Mouse (Mus musculus) fibroblast of lung, adult 2 months (primary cell): ENCODE data around the gene Prkcsh.
A peak's percentile ranks its signal among the peaks of the same experiment; 100 is the strongest.

Source experiments
- DNase-seq: peaks from one replicate; pipeline ENCODE4 v3.0.0-alpha.2; 2011; ENCODE audit warnings: low read depth

Gene Prkcsh

GRCm38 (mm10) chr9:22002194-22003162, at the start of gene Prkcsh, which contains the start of gene Ccdc151:
TSS of gene Prkcsh (plus strand) at chr9:22002806.
TSS of gene Ccdc151 (minus strand) at chr9:22002634.
- peak; percentile 100 for DNase-seq

- no peak for DNase-seq
Measured at GRCm38 (mm10) chr9:21953600-21953999, 49.0 kb upstream of the Prkcsh start.

- no peak for DNase-seq
Measured at GRCm38 (mm10) chr9:21954635-21955034, 48.0 kb upstream of the Prkcsh start.

GRCm38 (mm10) chr9:21955225-21955569, 47.4 kb upstream of the Prkcsh start:
- DNase-seq = no peak

GRCm38 (mm10) chr9:21955570-21956281, 46.9 kb upstream of the Prkcsh start, which contains the start of gene Swsap1:
TSS of gene Swsap1 (plus strand) at chr9:21955755.
- DNase-seq = peak; percentile 98

- no peak for DNase-seq
Measured at GRCm38 (mm10) chr9:21958372-21958771, 44.2 kb upstream of the Prkcsh start.

- no peak for DNase-seq
Measured at GRCm38 (mm10) chr9:21959244-21959643, 43.4 kb upstream of the Prkcsh start.

GRCm38 (mm10) chr9:21960135-21960534, 42.5 kb upstream of the Prkcsh start:
- DNase-seq = no peak

- DNase-seq = no peak
Measured at GRCm38 (mm10) chr9:21960558-21961208, 41.9 kb upstream of the Prkcsh start.

GRCm38 (mm10) chr9:21961366-21961980, 41.1 kb upstream of the Prkcsh start:
- no peak for DNase-seq

- DNase-seq = no peak
Measured at GRCm38 (mm10) chr9:21962010-21962409, 40.6 kb upstream of the Prkcsh start.

GRCm38 (mm10) chr9:21962416-21963059, 40.1 kb upstream of the Prkcsh start:
- DNase-seq = peak; percentile 5

- no peak for DNase-seq
Measured at GRCm38 (mm10) chr9:21963417-21963816, 39.2 kb upstream of the Prkcsh start, which contains the start of gene Epor. TSS of gene Epor (minus strand) at chr9:21963506.

- no peak for DNase-seq
Measured at GRCm38 (mm10) chr9:21968883-21969282, 33.7 kb upstream of the Prkcsh start.

GRCm38 (mm10) chr9:21969304-21969703, 33.3 kb upstream of the Prkcsh start:
- no peak for DNase-seq

- no peak for DNase-seq
Measured at GRCm38 (mm10) chr9:21976626-21977175, 25.9 kb upstream of the Prkcsh start.

GRCm38 (mm10) chr9:21977331-21977730, 25.3 kb upstream of the Prkcsh start:
- no peak for DNase-seq

- DNase-seq = no peak
Measured at GRCm38 (mm10) chr9:21977972-21978371, 24.6 kb upstream of the Prkcsh start.

GRCm38 (mm10) chr9:21978398-21979128, 24.0 kb upstream of the Prkcsh start:
- no peak for DNase-seq

GRCm38 (mm10) chr9:21983911-21984310, 18.7 kb upstream of the Prkcsh start:
- DNase-seq = no peak
